Mouse (Mus musculus): Measurements from ENCODE around the gene Cc2d2a. TPM values are rescaled to one million over a fixed set of nuclear protein-coding genes. Genes with fewer than 3 reads are reported as not detected.

The Cc2d2a gene
- polyA plus RNA-seq, 1 experiment: 0.46 TPM

- Histone ChIP-seq H3K27me3 (ENCODE audit: control insufficient read depth, insufficient read depth, low read length) (no peaks in the 10 kb centered on the region), H3K4me3 (ENCODE audit: low read depth, low read length) (no peak overlapping the region), H3K4me1 (ENCODE audit: control insufficient read depth, insufficient read depth, insufficient read length, low read length) (peaks cover 3% of the 10 kb centered on the region; the same call in 1 of the 2 replicates), H3K36me3 (ENCODE audit: control insufficient read depth, insufficient read depth, low read length) (no peaks in the 10 kb centered on the region), H3K27ac (ENCODE audit: insufficient read depth, low read depth, low read length) (no peak overlapping the region)
- TF ChIP-seq CTCF (IDR thresholded peaks at IDR 0.05; ENCODE audit: extremely low read depth, insufficient read length, insufficient replicate concordance, low read depth, low read length) (no peak), POLR2A (IDR thresholded peaks at IDR 0.05; ENCODE audit: low read depth, low read length) (no peak)
- WGBS: 91% methylated on average over 4 of the region's 4 CpGs
These were observed 124.5 kb downstream of the Cc2d2a start for GRCm38 (mm10) chr5:43786607-43787006.

- Histone ChIP-seq H3K4me3 (ENCODE audit: low read depth, low read length) (no peak overlapping the region), H3K27ac (ENCODE audit: insufficient read depth, low read depth, low read length) (no peak overlapping the region), H3K27me3 (ENCODE audit: control insufficient read depth, insufficient read depth, low read length) (no peaks in the 10 kb centered on the region), H3K4me1 (ENCODE audit: control insufficient read depth, insufficient read depth, insufficient read length, low read length) (peaks cover 3% of the 10 kb centered on the region; the same call in 1 of the 2 replicates), H3K36me3 (ENCODE audit: control insufficient read depth, insufficient read depth, low read length) (no peaks in the 10 kb centered on the region)
- 41% methylated on average over 9 of the region's 9 CpGs for WGBS
- TF ChIP-seq CTCF (IDR thresholded peaks at IDR 0.05; ENCODE audit: extremely low read depth, insufficient read length, insufficient replicate concordance, low read depth, low read length): no peak
- TF ChIP-seq POLR2A (IDR thresholded peaks at IDR 0.05; ENCODE audit: low read depth, low read length): no peak
These were observed 126.0 kb downstream of the Cc2d2a start for GRCm38 (mm10) chr5:43787976-43788752.

Other genes starting within 250 kb of the Cc2d2a start
- gene C1qtnf7, start 146.8 kb upstream of the Cc2d2a start, polyA plus RNA-seq (2012; rRNA removed): 0.37 and 0.58 TPM in 2 replicates
- gene Bst1, start 156.5 kb downstream of the Cc2d2a start, polyA plus RNA-seq (2012; rRNA removed): 25.9 and 87.8 TPM in 2 replicates
- gene Fbxl5, start 159.3 kb downstream of the Cc2d2a start, polyA plus RNA-seq (2012; rRNA removed): 12.0 and 25.8 TPM in 2 replicates
- 12.4 and 17.6 TPM in 2 replicates for gene Cd38, start 206.2 kb downstream of the Cc2d2a start, polyA plus RNA-seq (2012; rRNA removed)

Measured in small intestine, adult 2 months (tissue).